Mouse (Mus musculus) lung, adult 2 months (tissue): Measurements from ENCODE around the gene Crip1. TPM values are rescaled to one million over a fixed set of nuclear protein-coding genes. Genes with fewer than 3 reads are reported as not detected.

Experiments
- DNase-seq: peaks from one replicate; pipeline ENCODE4 v3.0.0; 2022
- H3K4me1 ChIP-seq: fragments of 200-500 bp; 2 replicates; pipeline ENCODE4 v1.6.1; 2011; ENCODE audit warnings: low read length; ENCODE audit not compliant: control insufficient read depth, insufficient read depth
- H3K4me3 ChIP-seq: fragments of 200-500 bp; replicated peaks from 2 replicates; pipeline ENCODE3; 2011; ENCODE audit warnings: low read depth, mild to moderate bottlenecking, control low read depth, low read length; ENCODE audit errors: extremely low read depth
- CTCF ChIP-seq: fragments of 200-500 bp; IDR thresholded peaks from 2 replicates; pipeline ENCODE4 v1.5.1; 2011; ENCODE audit warnings: mild to moderate bottlenecking, low read length, control low read depth; ENCODE audit not compliant: insufficient read depth
- POLR2A ChIP-seq: fragments of 200-500 bp; IDR thresholded peaks from 2 replicates; pipeline ENCODE4 v1.6.1; 2011; ENCODE audit warnings: low read depth, mild to moderate bottlenecking, control low read depth, low read length, borderline replicate concordance; ENCODE audit errors: extremely low read depth
- WGBS: fragments of 180-500 bp; shearing (Covaris S2); methylation state at CpG from one replicate; pipeline ENCODE4 v1.1.7; 2018; 5-methylcytosine and 5-hydroxymethylcytosine counted together
- polyA plus RNA-seq: library from polyadenylated mRNA; depleted of rRNA; stranded (reverse); fragments of >200 nt; gene quantifications from 2 replicates; pipeline ENCODE4 v1.2.3, GENCODE M21; 2012

Gene Crip1
- polyA plus RNA-seq, 1 experiment = 1,492 TPM

DNA sequence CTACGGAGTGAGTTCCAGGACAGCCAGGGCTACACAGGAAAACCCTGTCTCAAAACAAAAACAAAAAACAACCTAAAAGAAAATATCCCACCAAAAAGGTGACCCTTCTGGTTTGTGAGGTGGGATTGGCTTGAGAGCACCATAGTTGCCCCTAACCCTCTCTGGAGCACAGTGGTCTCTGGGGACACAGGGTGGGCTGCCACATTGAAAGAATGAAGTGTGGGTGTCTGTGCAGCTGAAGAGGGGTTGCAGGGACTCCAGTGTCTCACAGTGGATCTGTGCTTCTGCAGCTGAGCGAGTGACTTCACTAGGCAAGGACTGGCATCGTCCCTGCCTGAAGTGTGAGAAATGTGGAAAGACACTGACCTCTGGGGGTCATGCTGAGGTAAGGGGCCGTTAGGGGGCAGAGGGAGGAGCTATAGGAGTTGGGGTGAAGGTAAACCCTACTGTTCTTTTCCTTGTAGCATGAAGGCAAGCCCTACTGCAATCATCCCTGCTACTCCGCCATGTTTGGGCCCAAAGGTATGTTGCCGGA is 6.9 kb downstream of the Crip1 start:
- WGBS = 65% methylated on average over 6 of the region's 6 CpGs
- Histone ChIP-seq H3K4me3 (peak overlapping the region; percentile 25), H3K4me1 (peaks cover 28% of the 10 kb centered on the region)
- TF ChIP-seq POLR2A (no peak), CTCF (no peak)
- DNase-seq = no peak

DNA sequence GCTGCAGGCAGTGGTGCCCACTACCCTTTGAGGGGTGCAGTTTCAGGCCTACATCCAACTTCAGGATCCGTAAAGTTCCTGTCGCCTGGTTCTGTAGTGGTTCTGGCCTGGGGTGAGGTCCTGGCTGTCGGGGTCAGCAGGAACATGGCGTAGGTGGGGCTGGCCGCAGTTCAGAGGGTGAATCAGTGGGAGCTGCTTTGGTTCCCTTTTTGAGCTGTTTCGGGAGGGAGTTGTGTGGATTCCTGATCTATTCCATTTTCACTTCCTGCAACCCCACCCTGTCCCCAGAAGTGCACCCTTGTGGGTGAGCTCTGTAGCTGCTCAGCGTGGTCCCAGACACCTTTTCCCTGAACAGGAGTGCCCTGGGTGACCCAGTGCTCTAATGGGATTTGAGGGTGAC is 7.9 kb downstream of the Crip1 start:
- WGBS = 79% methylated on average over 7 of the region's 7 CpGs
- Histone ChIP-seq H3K4me1 (peaks cover 22% of the 10 kb centered on the region), H3K4me3 (no peak overlapping the region)
- DNase-seq = no peak
- TF ChIP-seq CTCF (no peak), POLR2A (no peak)

DNA sequence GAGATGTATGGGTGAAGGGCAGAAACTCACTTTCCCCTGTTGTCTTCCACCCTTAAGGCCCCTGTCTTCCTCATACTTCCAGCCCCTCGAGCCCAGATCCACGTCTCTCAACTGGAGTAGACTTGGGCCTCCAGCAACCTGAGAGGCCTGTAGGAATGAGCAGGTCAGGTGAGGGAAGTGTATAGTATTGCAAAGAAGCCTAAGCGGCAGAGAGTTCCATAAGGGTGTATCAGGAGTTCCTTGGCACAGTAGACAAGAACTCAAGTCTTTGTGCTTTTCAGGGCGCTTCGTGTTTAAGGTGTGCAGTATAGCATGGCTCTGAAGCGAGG is 8.6 kb downstream of the Crip1 start:
- Histone ChIP-seq H3K4me1 (peaks cover 16% of the 10 kb centered on the region), H3K4me3 (no peak overlapping the region)
- no peak for TF ChIP-seq CTCF
- TF ChIP-seq POLR2A = no peak
- 50% methylated on average over 6 of the region's 6 CpGs for WGBS
- DNase-seq = no peak

DNA sequence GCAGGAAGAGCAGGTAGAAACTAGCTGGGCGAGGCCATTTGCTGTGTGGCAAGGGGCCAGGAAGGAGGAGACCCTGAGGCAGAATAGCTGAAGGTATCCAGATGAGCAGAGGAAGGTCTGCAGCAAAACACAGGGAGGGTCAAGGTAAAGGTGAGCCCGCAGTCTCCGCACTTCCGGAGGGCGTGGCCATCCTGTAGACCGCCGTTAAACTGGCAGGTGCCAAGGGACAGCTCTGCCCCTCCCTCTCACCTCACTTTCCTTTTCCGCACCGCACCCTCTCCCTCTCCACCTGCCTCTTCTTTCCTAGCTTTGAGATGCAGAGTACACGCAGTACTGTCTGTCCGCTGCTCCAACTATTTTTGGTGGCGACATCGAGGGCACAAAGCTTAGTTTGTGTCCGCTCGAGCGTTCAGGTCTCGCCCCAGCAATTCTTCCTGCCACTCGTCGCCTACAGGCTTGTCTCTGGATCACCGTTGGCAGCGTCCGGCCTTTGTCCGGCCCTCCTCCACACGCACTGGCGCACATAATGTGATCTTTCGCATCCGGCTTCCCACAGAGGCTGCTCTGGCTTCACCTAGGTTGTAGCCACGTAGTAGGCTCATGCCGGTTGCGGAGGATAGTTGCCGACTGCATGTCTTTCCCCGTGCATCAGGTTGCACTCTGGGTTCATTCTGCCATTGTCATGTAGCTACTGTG is 9.1 kb downstream of the Crip1 start:
- Histone ChIP-seq H3K4me3 (peak overlapping the region; percentile 51), H3K4me1 (peaks cover 13% of the 10 kb centered on the region)
- peak; percentile 71 for DNase-seq
- TF ChIP-seq POLR2A = no peak; the same call in 1 of the 2 replicates
- TF ChIP-seq CTCF = no peak
- 2% methylated on average over 32 of the region's 32 CpGs for WGBS

DNA sequence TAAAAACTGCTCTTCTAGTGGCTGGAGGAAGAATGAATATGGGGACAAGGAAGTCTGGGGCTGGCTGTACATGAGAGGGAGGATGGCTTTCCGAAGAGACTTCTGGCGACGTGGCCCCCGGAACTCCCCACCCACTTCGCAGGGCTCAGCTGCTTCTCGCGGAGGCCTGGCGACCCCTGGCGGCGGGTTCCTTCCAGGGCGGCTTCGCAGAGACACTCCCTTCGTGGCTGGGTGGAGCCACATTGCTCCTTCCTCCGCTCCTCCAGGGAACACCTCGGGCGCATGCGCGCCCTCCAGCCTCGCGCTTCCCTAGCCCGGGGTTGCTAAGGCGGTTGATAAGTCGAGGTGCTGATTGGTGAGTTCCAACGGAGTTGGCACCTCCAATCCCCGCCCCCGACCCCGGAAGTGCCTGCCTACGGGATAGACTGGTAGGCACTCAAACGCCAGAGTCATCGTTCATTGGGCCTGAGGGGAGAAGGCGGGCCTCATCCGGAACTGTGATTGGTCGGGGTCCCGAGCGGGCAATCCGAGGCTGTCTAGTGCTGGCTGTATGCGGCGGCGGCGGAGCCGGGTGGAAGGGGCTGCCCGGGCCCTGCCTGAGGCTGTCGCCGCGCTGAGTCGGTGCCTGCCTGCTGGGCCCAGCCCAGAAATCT is 9.9 kb downstream of the Crip1 start, which contains the start of gene Tedc1:
Gene Tedc1, plus strand, starts transcription at position 535 of the 653 bp plus-strand sequence.
- DNase-seq = peak; percentile 99
- peak within 1 kb of the TSS; percentile 53 for H3K4me3 ChIP-seq
- peak; percentile 11; the same call in 1 of the 2 replicates for TF ChIP-seq POLR2A
- TF ChIP-seq CTCF = peak; percentile 74
- WGBS = under 1% methylated on average over 46 of the region's 46 CpGs
- H3K4me1 ChIP-seq = peaks cover 11% of the 10 kb centered on the region

DNA sequence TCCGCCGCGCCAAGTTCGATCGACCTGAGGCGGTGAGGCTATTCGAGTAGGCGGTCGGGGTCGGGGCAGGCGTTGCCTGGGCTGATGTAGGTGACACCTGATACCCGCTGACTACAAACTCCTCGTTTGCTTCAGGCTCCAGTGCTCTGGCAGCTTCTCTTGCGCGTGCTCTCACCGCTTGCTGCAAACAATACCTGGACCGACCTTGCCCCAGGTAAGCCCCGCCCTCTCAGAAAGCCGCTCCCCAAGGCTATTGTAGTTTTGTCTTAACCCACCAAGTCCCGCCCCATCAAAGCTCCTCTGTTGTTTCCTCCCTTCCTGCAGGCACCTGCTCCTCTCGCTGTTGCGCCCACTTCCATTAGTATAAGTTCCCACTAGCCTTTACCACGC is 10.4 kb downstream of the Crip1 start:
- TF ChIP-seq POLR2A (no peak), CTCF (no peak)
- peaks cover 7% of the 10 kb centered on the region for H3K4me1 ChIP-seq
- peak overlapping the region; percentile 53 for H3K4me3 ChIP-seq
- no peak for DNase-seq
- 2% methylated on average over 23 of the region's 23 CpGs for WGBS

DNA sequence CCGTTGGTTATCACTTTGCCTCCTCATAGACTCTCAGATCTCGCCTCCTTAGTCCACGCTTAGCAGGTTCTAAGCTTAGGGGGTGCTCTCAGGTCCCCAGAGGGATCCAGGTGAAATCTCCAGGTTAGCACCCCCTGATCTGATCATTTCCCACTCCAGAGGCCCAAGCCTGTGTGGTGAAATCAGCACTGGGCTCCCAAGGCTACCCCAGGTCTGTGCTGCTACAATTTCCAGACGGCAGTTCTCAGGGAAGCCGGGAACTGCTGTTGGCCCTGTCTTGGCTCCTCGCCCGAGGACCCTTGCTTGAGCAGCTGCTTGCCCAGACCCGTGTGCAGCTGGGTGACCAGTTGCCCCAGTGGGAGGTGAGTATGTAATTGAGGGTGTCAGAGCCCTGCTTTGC is 10.9 kb downstream of the Crip1 start:
- H3K4me1 ChIP-seq = peaks cover 7% of the 10 kb centered on the region
- no peak overlapping the region for H3K4me3 ChIP-seq
- 36% methylated on average over 8 of the region's 8 CpGs for WGBS
- TF ChIP-seq CTCF (no peak), POLR2A (no peak)
- DNase-seq = no peak

DNA sequence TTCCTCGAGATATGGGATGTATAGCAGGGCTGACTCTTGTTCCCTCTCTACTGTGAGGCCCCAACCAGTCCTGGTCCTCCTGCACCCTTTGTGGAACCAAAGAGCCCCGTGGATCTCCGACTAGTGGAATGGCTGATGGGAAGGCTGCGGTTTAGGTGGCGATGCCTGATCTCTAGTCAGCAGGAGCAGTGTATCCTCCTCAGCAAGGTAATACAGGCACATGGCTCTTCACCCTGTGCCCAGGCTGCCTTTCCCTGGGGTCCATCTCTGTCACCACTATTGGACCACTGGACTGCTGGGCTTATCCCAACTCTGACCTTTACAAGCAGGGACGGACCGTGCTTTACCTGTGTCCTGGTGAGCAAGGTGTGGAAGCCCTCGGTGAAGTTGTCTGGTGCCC is 11.4 kb downstream of the Crip1 start:
- no peak for TF ChIP-seq CTCF
- no peak for TF ChIP-seq POLR2A

DNA sequence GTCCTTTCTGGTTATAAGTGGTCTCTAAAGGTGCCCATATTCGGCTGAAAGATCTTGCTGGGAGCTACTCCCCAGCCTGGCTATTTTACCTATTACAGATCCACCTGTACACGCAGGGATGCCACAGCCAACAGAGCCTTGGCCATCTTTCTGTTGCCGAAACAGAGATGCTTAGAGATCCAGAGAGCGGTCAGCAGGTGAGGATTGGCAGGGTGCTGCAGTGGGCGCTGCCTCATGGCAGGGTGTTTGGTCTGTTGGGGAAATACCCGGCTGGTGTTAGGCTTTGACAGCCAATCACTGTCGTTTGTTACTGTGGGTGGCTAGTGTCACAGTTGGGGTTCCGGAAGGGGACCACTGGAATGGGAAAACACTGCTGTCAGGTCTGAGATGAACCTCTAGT is 11.9 kb downstream of the Crip1 start:
- Histone ChIP-seq H3K4me1 (peaks cover 7% of the 10 kb centered on the region), H3K4me3 (no peak overlapping the region)
- no peak for DNase-seq
- whole genome bisulfite sequencing = 90% methylated on average over 8 of the region's 8 CpGs
- TF ChIP-seq POLR2A (no peak), CTCF (no peak)

More for the DNA sequence above, 11.4 kb downstream of the Crip1 start:
- WGBS = 82% methylated on average over 8 of the region's 8 CpGs
- DNase-seq = no peak
- Histone ChIP-seq H3K4me1 (peaks cover 7% of the 10 kb centered on the region), H3K4me3 (no peak overlapping the region)
